Mouse (Mus musculus): Measurements from ENCODE around the gene Coa5. TPM values are rescaled to one million over a fixed set of nuclear protein-coding genes. Genes with fewer than 3 reads are reported as not detected.

Coa5 gene
- polyA plus RNA-seq (2012; ENCODE audit: low replicate concordance), result 9.3 and 12.0 TPM in 2 replicates

DNA sequence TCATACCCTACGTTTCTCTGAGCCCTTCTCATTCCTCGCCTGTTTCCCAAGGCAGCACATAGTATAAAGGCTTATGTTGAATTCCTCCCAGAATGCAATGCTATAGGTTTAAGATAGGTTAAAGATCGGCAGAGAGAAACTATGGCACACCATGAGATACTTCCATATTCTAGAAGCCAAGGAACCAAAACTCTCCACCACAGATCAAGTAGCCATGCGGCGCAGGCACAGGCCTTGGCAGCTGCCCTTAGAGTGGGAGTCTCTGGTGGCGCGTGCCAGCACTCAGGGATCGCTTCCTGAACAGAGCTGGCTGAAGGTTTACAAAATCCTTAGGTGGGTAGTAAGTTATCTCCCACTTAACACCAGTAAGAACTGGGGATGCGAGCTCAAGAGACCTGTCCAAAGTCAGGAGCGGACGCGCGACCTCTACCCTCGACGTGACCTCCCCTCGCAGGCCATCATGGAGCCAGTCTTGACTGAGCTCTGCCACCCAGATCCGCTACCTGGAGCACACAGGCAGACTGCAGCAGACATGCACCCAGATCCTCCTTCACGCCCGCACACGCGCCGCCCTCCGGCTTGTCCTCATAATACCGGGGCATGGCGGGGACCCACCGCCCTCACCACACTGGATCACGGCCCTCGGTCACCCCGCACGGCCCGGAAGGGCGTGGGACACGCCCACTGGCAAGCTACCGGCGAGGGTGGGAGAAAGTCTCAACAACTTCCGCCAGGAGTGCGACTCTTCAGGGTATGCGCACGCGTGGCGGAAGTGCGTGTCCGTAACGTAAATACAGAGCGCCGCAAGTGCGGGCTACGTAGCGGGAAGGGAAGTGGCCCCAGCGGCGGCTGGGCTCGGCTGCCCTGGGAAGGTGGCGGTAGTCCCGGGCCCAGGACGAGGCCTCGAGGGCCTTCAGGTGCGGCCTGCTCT is at the start of gene Coa5, which contains the start of gene Unc50:
Coa5 (minus strand) TSS at position 738 of the 931 bp plus-strand sequence.
Unc50 (plus strand) TSS at position 774 of the 931 bp plus-strand sequence.

Other genes starting within 250 kb of the Coa5 start
- gene Cnga3, start 215.7 kb downstream of the Coa5 start, polyA plus RNA-seq (2012; ENCODE audit: low replicate concordance), result 0.16 TPM in 1 of 2 replicates, not detected in the other
- 15.7 and 55.5 TPM in 2 replicates for gene Inpp4a, start 130.2 kb downstream of the Coa5 start, polyA plus RNA-seq (2012; ENCODE audit: low replicate concordance)
- gene Unc50, start within 50 bp of the Coa5 start, polyA plus RNA-seq (2012; ENCODE audit: low replicate concordance), result 36.7 and 57.6 TPM in 2 replicates
- gene Mgat4a, start 110.9 kb upstream of the Coa5 start, polyA plus RNA-seq (2012; ENCODE audit: low replicate concordance), result 2.0 and 5.5 TPM in 2 replicates

All from hematopoietic multipotent progenitor cell, adult 10-12 weeks (in vitro differentiated cells).